Mouse (Mus musculus) neural tube, embryonic 12.5 days (tissue): ENCODE data around the gene Hacd4. TPM values are rescaled to one million over a fixed set of nuclear protein-coding genes. Genes with fewer than 3 reads are reported as not detected.

Experiments
- ATAC-seq: fragments of 200-750 bp; cut with Nextera tagmentation; 2 replicates; pipeline ENCODE4 v1.8.0; 2017; ENCODE audit warnings: low read depth, mild to moderate bottlenecking, moderate TSS enrichment, moderate library complexity; ENCODE audit not compliant: low FRiP score
- H3K27ac ChIP-seq: fragments of 300-500 bp; sonication (generic); 2 replicates; pipeline ENCODE4 v1.5.1; 2016
- H3K27me3 ChIP-seq: fragments of 300-500 bp; sonication (generic); replicated peaks from 2 replicates; pipeline ENCODE4 v1.6.1; 2016; ENCODE audit warnings: mild to moderate bottlenecking
- H3K36me3 ChIP-seq: fragments of 300-500 bp; sonication (generic); 2 replicates; pipeline ENCODE4 v1.6.1; 2016; ENCODE audit warnings: mild to moderate bottlenecking
- H3K4me1 ChIP-seq: fragments of 300-500 bp; sonication (generic); 2 replicates; pipeline ENCODE4 v1.6.1; 2016
- H3K4me2 ChIP-seq: fragments of 300-500 bp; sonication (generic); replicated peaks from 2 replicates; pipeline ENCODE4 v1.6.1; 2016; ENCODE audit warnings: mild to moderate bottlenecking
- H3K4me3 ChIP-seq: fragments of 300-500 bp; sonication (generic); 2 replicates; pipeline ENCODE4 v1.5.1; 2016
- H3K9ac ChIP-seq: fragments of 300-500 bp; sonication (generic); 2 replicates; pipeline ENCODE4 v1.6.1; 2016; ENCODE audit warnings: mild to moderate bottlenecking
- H3K9me3 ChIP-seq: fragments of 300-500 bp; sonication (generic); 2 replicates; pipeline ENCODE4 v1.6.1; 2016; ENCODE audit warnings: mild to moderate bottlenecking
- WGBS: fragments of 180-500 bp; shearing (Covaris S2); methylation state at CpG from one replicate; pipeline ENCODE4 v1.1.7; 2016; 5-methylcytosine and 5-hydroxymethylcytosine counted together
- polyA plus RNA-seq: library from polyadenylated mRNA; unstranded; fragments of >200 nt; fragmentation: Nextera tagmentation; extraction: Ambion mirVana; gene quantifications from 2 replicates; pipeline ENCODE4 v1.2.1, GENCODE M21; 2016

Hacd4 gene
- polyA plus RNA-seq, 1 experiment from 2014 or later = 3.8 TPM

GRCm38 (mm10) chr4:88390036-88390435 lies 48.7 kb downstream of the Hacd4 start:
- no peak overlapping the region for H3K9ac ChIP-seq
- 91% methylated on average over 1 of the region's 1 CpGs for WGBS
- H3K36me3 ChIP-seq = peaks cover 2% of the 10 kb centered on the region; the same call in 1 of the 2 replicates
- H3K27me3 ChIP-seq = no peaks in the 10 kb centered on the region
- no peak for ATAC-seq
- no peaks in the 10 kb centered on the region for H3K9me3 ChIP-seq
- no peaks in the 10 kb centered on the region for H3K4me1 ChIP-seq
- H3K27ac ChIP-seq = no peak overlapping the region
- H3K4me3 ChIP-seq = no peak overlapping the region
- H3K4me2 ChIP-seq = no peak overlapping the region

- H3K4me2 ChIP-seq = no peak overlapping the region
- H3K36me3 ChIP-seq = no peaks in the 10 kb centered on the region
- no peaks in the 10 kb centered on the region for H3K27me3 ChIP-seq
- no peak overlapping the region for H3K9ac ChIP-seq
- ATAC-seq = no peak
- H3K4me1 ChIP-seq = no peaks in the 10 kb centered on the region
- no peaks in the 10 kb centered on the region for H3K9me3 ChIP-seq
- no peak overlapping the region for H3K4me3 ChIP-seq
- WGBS = 74% methylated on average over 18 of the region's 18 CpGs
- H3K27ac ChIP-seq = no peak overlapping the region
Measured at GRCm38 (mm10) chr4:88372293-88373224, 66.2 kb downstream of the Hacd4 start.

- Histone ChIP-seq H3K4me2 (no peak overlapping the region), H3K4me1 (no peaks in the 10 kb centered on the region), H3K9ac (no peak overlapping the region), H3K9me3 (no peaks in the 10 kb centered on the region), H3K27ac (no peak overlapping the region), H3K36me3 (no peaks in the 10 kb centered on the region), H3K4me3 (no peak overlapping the region), H3K27me3 (no peaks in the 10 kb centered on the region)
- ATAC-seq = no peak
- 92% methylated on average over 8 of the region's 8 CpGs for WGBS
Measured at GRCm38 (mm10) chr4:88370819-88371218, 67.9 kb downstream of the Hacd4 start.

GRCm38 (mm10) chr4:88369951-88370350 lies 68.8 kb downstream of the Hacd4 start:
- H3K4me2 ChIP-seq = no peak overlapping the region
- H3K9me3 ChIP-seq = no peaks in the 10 kb centered on the region
- H3K36me3 ChIP-seq = no peaks in the 10 kb centered on the region
- H3K9ac ChIP-seq = no peak overlapping the region
- ATAC-seq = no peak
- H3K27me3 ChIP-seq = no peaks in the 10 kb centered on the region
- H3K27ac ChIP-seq = no peak overlapping the region
- 92% methylated on average over 6 of the region's 6 CpGs for WGBS
- H3K4me3 ChIP-seq = no peak overlapping the region
- H3K4me1 ChIP-seq = no peaks in the 10 kb centered on the region

- Histone ChIP-seq H3K27me3 (no peaks in the 10 kb centered on the region), H3K27ac (no peak overlapping the region), H3K4me3 (no peak overlapping the region), H3K9ac (no peak overlapping the region), H3K4me1 (no peaks in the 10 kb centered on the region), H3K36me3 (no peaks in the 10 kb centered on the region), H3K9me3 (no peaks in the 10 kb centered on the region), H3K4me2 (no peak overlapping the region)
- 88% methylated on average over 3 of the region's 3 CpGs for WGBS
- no peak for ATAC-seq
Measured at GRCm38 (mm10) chr4:88357431-88357830, 81.3 kb downstream of the Hacd4 start.

GRCm38 (mm10) chr4:88356652-88357051 lies 82.1 kb downstream of the Hacd4 start:
- H3K4me1 ChIP-seq = no peaks in the 10 kb centered on the region
- H3K36me3 ChIP-seq = no peaks in the 10 kb centered on the region
- no peaks in the 10 kb centered on the region for H3K27me3 ChIP-seq
- no peak overlapping the region for H3K4me3 ChIP-seq
- no peak overlapping the region for H3K9ac ChIP-seq
- no peaks in the 10 kb centered on the region for H3K9me3 ChIP-seq
- no peak for ATAC-seq
- WGBS = 71% methylated on average over 2 of the region's 2 CpGs
- H3K27ac ChIP-seq = no peak overlapping the region
- no peak overlapping the region for H3K4me2 ChIP-seq

GRCm38 (mm10) chr4:88350910-88351309 lies 87.8 kb downstream of the Hacd4 start:
- H3K4me3 ChIP-seq = no peak overlapping the region
- no peak overlapping the region for H3K4me2 ChIP-seq
- no peaks in the 10 kb centered on the region for H3K4me1 ChIP-seq
- no peaks in the 10 kb centered on the region for H3K9me3 ChIP-seq
- H3K27me3 ChIP-seq = no peaks in the 10 kb centered on the region
- no peaks in the 10 kb centered on the region for H3K36me3 ChIP-seq
- peak; percentile 81 for ATAC-seq
- H3K27ac ChIP-seq = no peak overlapping the region
- WGBS = 3% methylated on average over 4 of the region's 4 CpGs
- no peak overlapping the region for H3K9ac ChIP-seq

Other genes with a start within 250 kb of the Hacd4 start
- not detected in 2 replicates for gene Ifnb1, start 83.8 kb upstream of the Hacd4 start, polyA plus RNA-seq
- gene Ifna15, start 119.3 kb upstream of the Hacd4 start, polyA plus RNA-seq = not detected in 2 replicates
- gene Ifna14, start 132.9 kb upstream of the Hacd4 start, polyA plus RNA-seq = not detected in 2 replicates
- not detected in 2 replicates for gene Ifna9, start 153.5 kb upstream of the Hacd4 start, polyA plus RNA-seq
- gene Ifna12, start 164.4 kb upstream of the Hacd4 start, polyA plus RNA-seq = not detected in 2 replicates
- not detected in 2 replicates for gene C87499, start 195.5 kb upstream of the Hacd4 start, polyA plus RNA-seq
- not detected in 2 replicates for gene Ifna13, start 205.5 kb upstream of the Hacd4 start, polyA plus RNA-seq
- gene Ifna16, start 238.0 kb upstream of the Hacd4 start, polyA plus RNA-seq = not detected in 2 replicates
- gene Ifna2, start 245.0 kb upstream of the Hacd4 start, polyA plus RNA-seq = not detected in 2 replicates